9 mouse cellular contexts compared by ENCODE assay signal in genomic region chr1:60825256-60826186, GRCm38 (mm10).
DNase-seq lines count a peak whose midpoint lies in the region; ATAC-seq lines count a peak whose summit lies in the region.
"Had no signal": no experiment of that assay in that cellular context is flagged by ENCODE, and none has a peak within 500 bp of the region (broad histone marks: within the 10 kb centered on the region; RNA-seq: fewer than 3 reads in every experiment).

No protein-coding gene starts in this region.

- no peak for ATAC-seq in kidney, embryonic 15.5 days (replicated peaks; ENCODE audit: low FRiP score)
- peak; percentile 86 for ATAC-seq in embryonic facial prominence, embryonic 15.5 days (ENCODE audit: insufficient number of reproducible peaks, low FRiP score, low TSS enrichment, low read depth)
- ATAC-seq in lung, embryonic 16.5 days (ENCODE audit: low read depth) = peak; percentile 78
- ATAC-seq in forebrain, embryonic 16.5 days = no peak

- no peak overlapping the region for H3K4me2 ChIP-seq in kidney, embryonic 15.5 days
- H3K4me2 ChIP-seq in embryonic facial prominence, embryonic 15.5 days (replicated peaks) = 0 out of 2 replicates have a peak overlapping the region, but pooled peaks have one; percentile 15
- H3K4me2 ChIP-seq in lung, embryonic 16.5 days (ENCODE audit: low read depth, low read length) = no peak overlapping the region
- H3K4me2 ChIP-seq in forebrain, embryonic 16.5 days (ENCODE audit: low read length) = no peak overlapping the region

- peak overlapping the region; percentile 81 for H3K27ac ChIP-seq in kidney, embryonic 15.5 days
- H3K27ac ChIP-seq in embryonic facial prominence, embryonic 15.5 days (replicated peaks) = peak overlapping the region; percentile 78
- peak overlapping the region; percentile 95 for H3K27ac ChIP-seq in lung, embryonic 16.5 days (ENCODE audit: low read length)
- H3K27ac ChIP-seq in forebrain, embryonic 16.5 days (ENCODE audit: low read length) = no peak overlapping the region
- H3K27ac ChIP-seq: liver, embryonic 14.5 days had no signal

- H3K36me3 ChIP-seq in kidney, embryonic 15.5 days = no peaks in the 10 kb centered on the region
- no peaks in the 10 kb centered on the region for H3K36me3 ChIP-seq in embryonic facial prominence, embryonic 15.5 days
- H3K36me3 ChIP-seq in lung, embryonic 16.5 days (ENCODE audit: control insufficient read depth, insufficient read depth, low read length) = no peaks in the 10 kb centered on the region
- no peaks in the 10 kb centered on the region for H3K36me3 ChIP-seq in forebrain, embryonic 16.5 days (ENCODE audit: control insufficient read depth, insufficient read depth)

- 47% methylated on average over 9 of the region's 9 CpGs for WGBS in kidney, embryonic 15.5 days
- 18% methylated on average over 9 of the region's 9 CpGs for WGBS in embryonic facial prominence, embryonic 15.5 days
- WGBS in lung, embryonic 16.5 days = 22% methylated on average over 9 of the region's 9 CpGs
- WGBS in forebrain, embryonic 16.5 days = 61% methylated on average over 9 of the region's 9 CpGs

- no peak for DNase-seq in kidney, adult 8-10 months
- DNase-seq in Muller cell, postnatal 12 days (ENCODE audit: inconsistent ontology term) = peak; percentile 86
- DNase-seq in urinary bladder, postnatal 36 days (ENCODE audit: low spot score in 2 of 2) = no peak
- DNase-seq in thymus, postnatal 4 days = no peak

- H3K4me3 ChIP-seq in kidney, embryonic 15.5 days (replicated peaks) = no peak overlapping the region
- no peak overlapping the region for H3K4me3 ChIP-seq in embryonic facial prominence, embryonic 15.5 days (replicated peaks)
- H3K4me3 ChIP-seq in lung, embryonic 16.5 days (ENCODE audit: low read length) = no peak overlapping the region
- no peak overlapping the region for H3K4me3 ChIP-seq in forebrain, embryonic 16.5 days (replicated peaks; ENCODE audit: low read length)

- no peak overlapping the region for H3K9ac ChIP-seq in kidney, embryonic 15.5 days
- H3K9ac ChIP-seq in embryonic facial prominence, embryonic 15.5 days = no peak overlapping the region
- no peak overlapping the region for H3K9ac ChIP-seq in lung, embryonic 16.5 days (ENCODE audit: low read length)
- H3K9ac ChIP-seq in forebrain, embryonic 16.5 days (replicated peaks; ENCODE audit: low read depth, low read length) = no peak overlapping the region
- H3K9ac ChIP-seq: liver, embryonic 14.5 days had no signal

- H3K9me3 ChIP-seq in kidney, embryonic 15.5 days (replicated peaks) = no peaks in the 10 kb centered on the region
- no peaks in the 10 kb centered on the region for H3K9me3 ChIP-seq in embryonic facial prominence, embryonic 15.5 days (replicated peaks)
- no peaks in the 10 kb centered on the region for H3K9me3 ChIP-seq in lung, embryonic 16.5 days (ENCODE audit: control insufficient read depth, low read length)
- H3K9me3 ChIP-seq in forebrain, embryonic 16.5 days (ENCODE audit: control insufficient read depth, low read length) = no peaks in the 10 kb centered on the region

- H3K4me1 ChIP-seq in kidney, embryonic 15.5 days = peaks cover 7% of the 10 kb centered on the region
- peaks cover 18% of the 10 kb centered on the region for H3K4me1 ChIP-seq in embryonic facial prominence, embryonic 15.5 days
- H3K4me1 ChIP-seq in lung, embryonic 16.5 days (replicated peaks; ENCODE audit: control insufficient read depth, insufficient read depth, low read length) = peaks cover 16% of the 10 kb centered on the region
- H3K4me1 ChIP-seq in forebrain, embryonic 16.5 days (replicated peaks; ENCODE audit: control insufficient read depth, insufficient read depth, low read length) = no peaks in the 10 kb centered on the region

- no peaks in the 10 kb centered on the region for H3K27me3 ChIP-seq in kidney, embryonic 15.5 days
- no peaks in the 10 kb centered on the region for H3K27me3 ChIP-seq in embryonic facial prominence, embryonic 15.5 days
- no peaks in the 10 kb centered on the region for H3K27me3 ChIP-seq in lung, embryonic 16.5 days (ENCODE audit: control insufficient read depth, insufficient read depth, low read depth, low read length)
- H3K27me3 ChIP-seq in forebrain, embryonic 16.5 days (replicated peaks; ENCODE audit: control insufficient read depth, insufficient read depth, low read length) = no peaks in the 10 kb centered on the region

Comparison
In these comparisons a context has a peak if more than half of its experiments do, and no peak if none do; other contexts are left out.
1. ATAC-seq: peak in embryonic facial prominence, embryonic 15.5 days (single experiment) and lung, embryonic 16.5 days (single experiment); none in kidney, embryonic 15.5 days (single experiment) and forebrain, embryonic 16.5 days (single experiment).